Mouse (Mus musculus) layer of hippocampus, postnatal 14 days (tissue): Measurements from ENCODE around the gene Rfc1. TPM values are rescaled to one million over a fixed set of nuclear protein-coding genes. Genes with fewer than 3 reads are reported as not detected.
"Not testable (repeated sequence)": the region's sequence is repeated elsewhere in the genome, so short reads cannot be mapped to it uniquely, and the experiment has no call there.

Experiments used
- DNase-seq, 2 experiments: peaks; one replicate each; pipeline ENCODE4 v3.0.0; 2021 to 2022; ENCODE audit warnings: low spot score in 2 of 2, mixed read lengths in 1 of 2
- total RNA-seq, 2 experiments: library from RNA; stranded (reverse); gene quantifications; 2 replicates each; pipeline ENCODE4 v1.2.3; 2021

Rfc1 gene
- total RNA-seq, 2 experiments from 2014 or later = 25.1 to 28.7 TPM

GRCm38 (mm10) chr5:65300121-65300520 is 35.3 kb downstream of the Rfc1 start:
- DNase-seq = no peak

- not testable (repeated sequence) for DNase-seq
Measured at GRCm38 (mm10) chr5:65299623-65300022, 35.8 kb downstream of the Rfc1 start.

GRCm38 (mm10) chr5:65298167-65298950 is 37.1 kb downstream of the Rfc1 start:
- no peak for DNase-seq

- no peak for DNase-seq
Measured at GRCm38 (mm10) chr5:65294270-65294669, 41.2 kb downstream of the Rfc1 start.

GRCm38 (mm10) chr5:65293627-65294026 is 41.8 kb downstream of the Rfc1 start:
- DNase-seq = no peak

GRCm38 (mm10) chr5:65289009-65289408 is 46.5 kb downstream of the Rfc1 start:
- not testable (repeated sequence) for DNase-seq

- peak in 1 of 2 experiments; percentile 37 for DNase-seq
Measured at GRCm38 (mm10) chr5:65287751-65288701, 47.4 kb downstream of the Rfc1 start.

- DNase-seq = no peak
Measured at GRCm38 (mm10) chr5:65284171-65284570, 51.3 kb downstream of the Rfc1 start.

GRCm38 (mm10) chr5:65281216-65281615 is 54.3 kb downstream of the Rfc1 start:
- no peak for DNase-seq

GRCm38 (mm10) chr5:65279133-65279651 is 56.3 kb downstream of the Rfc1 start:
- no peak for DNase-seq

- DNase-seq = peak; percentile 17 to 64
Measured at GRCm38 (mm10) chr5:65273966-65274365, 61.5 kb downstream of the Rfc1 start.

- DNase-seq = no peak
Measured at GRCm38 (mm10) chr5:65257910-65258505, 77.5 kb downstream of the Rfc1 start.

GRCm38 (mm10) chr5:65250185-65250855 is 85.2 kb downstream of the Rfc1 start:
- no peak for DNase-seq

- no peak for DNase-seq
Measured at GRCm38 (mm10) chr5:65247296-65247695, 88.2 kb downstream of the Rfc1 start.

GRCm38 (mm10) chr5:65242740-65243139 is 92.7 kb downstream of the Rfc1 start:
- peak in 1 of 2 experiments; percentile 29 for DNase-seq

- no peak for DNase-seq
Measured at GRCm38 (mm10) chr5:65231289-65232003, 104.0 kb downstream of the Rfc1 start.

- DNase-seq = no peak
Measured at GRCm38 (mm10) chr5:65224056-65224455, 111.4 kb downstream of the Rfc1 start.

GRCm38 (mm10) chr5:65221037-65221436 is 114.4 kb downstream of the Rfc1 start:
- no peak for DNase-seq

- DNase-seq = peak in 1 of 2 experiments; percentile 20
Measured at GRCm38 (mm10) chr5:65217305-65218269, 117.9 kb downstream of the Rfc1 start.
